Mouse (Mus musculus) right cerebral cortex, postnatal 14 days (tissue): Measurements from ENCODE around the gene Dnajc2.

Source experiments
- DNase-seq: peaks from one replicate; pipeline ENCODE4 v3.0.0; 2022

The Dnajc2 gene

GRCm38 (mm10) chr5:21785053-21785452 is at the start of gene Dnajc2, which contains the start of gene Psmc2:
TSS of gene Dnajc2 (minus strand) at chr5:21785251.
TSS of gene Psmc2 (plus strand) at chr5:21785283.
- peak; percentile 87 for DNase-seq

- no peak for DNase-seq
Observed at GRCm38 (mm10) chr5:21831761-21832160, 46.7 kb upstream of the Dnajc2 start.

- no peak for DNase-seq
Observed at GRCm38 (mm10) chr5:21828855-21829254, 43.8 kb upstream of the Dnajc2 start.

GRCm38 (mm10) chr5:21827643-21828042 is 42.6 kb upstream of the Dnajc2 start:
- DNase-seq: no peak

- no peak for DNase-seq
Observed at GRCm38 (mm10) chr5:21826370-21826769, 41.3 kb upstream of the Dnajc2 start.

- DNase-seq: peak; percentile 52
Observed at GRCm38 (mm10) chr5:21813994-21814393, 28.9 kb upstream of the Dnajc2 start.

GRCm38 (mm10) chr5:21810924-21811323 is 25.9 kb upstream of the Dnajc2 start:
- DNase-seq: no peak

- no peak for DNase-seq
Observed at GRCm38 (mm10) chr5:21804837-21805236, 19.8 kb upstream of the Dnajc2 start.

GRCm38 (mm10) chr5:21803691-21804188 is 18.7 kb upstream of the Dnajc2 start:
- DNase-seq: no peak

GRCm38 (mm10) chr5:21802907-21803306 is 17.9 kb upstream of the Dnajc2 start:
- no peak for DNase-seq

- DNase-seq: no peak
Observed at GRCm38 (mm10) chr5:21792166-21792565, 7.1 kb upstream of the Dnajc2 start.

- DNase-seq: no peak
Observed at GRCm38 (mm10) chr5:21789061-21789460, 4.0 kb upstream of the Dnajc2 start.

- DNase-seq: no peak
Observed at GRCm38 (mm10) chr5:21787186-21788105, 2.4 kb upstream of the Dnajc2 start.

- peak; percentile 92 for DNase-seq
Observed at GRCm38 (mm10) chr5:21786258-21787185, 1.5 kb upstream of the Dnajc2 start.

- DNase-seq: no peak
Observed at GRCm38 (mm10) chr5:21785776-21786175, 725 bp upstream of the Dnajc2 start.

- peak; percentile 14 for DNase-seq
Observed at GRCm38 (mm10) chr5:21784161-21785052, 644 bp downstream of the Dnajc2 start.

- DNase-seq: no peak
Observed at GRCm38 (mm10) chr5:21776491-21776890, 8.6 kb downstream of the Dnajc2 start.

- no peak for DNase-seq
Observed at GRCm38 (mm10) chr5:21769841-21770240, 15.2 kb downstream of the Dnajc2 start.

GRCm38 (mm10) chr5:21768506-21768905 is 16.5 kb downstream of the Dnajc2 start:
- no peak for DNase-seq

GRCm38 (mm10) chr5:21745966-21746365 is 39.1 kb downstream of the Dnajc2 start:
- DNase-seq: no peak

- no peak for DNase-seq
Observed at GRCm38 (mm10) chr5:21744651-21745050, 40.4 kb downstream of the Dnajc2 start.

- DNase-seq: no peak
Observed at GRCm38 (mm10) chr5:21743606-21744005, 41.4 kb downstream of the Dnajc2 start.
